Mouse (Mus musculus) effector memory CD4-positive, alpha-beta T cell, adult 7 months (primary cell): Measurements from ENCODE around the gene Glipr1. TPM values are rescaled to one million over a fixed set of nuclear protein-coding genes. Genes with fewer than 3 reads are reported as not detected.

Experiments used
- polyA plus RNA-seq: library from polyadenylated mRNA; unstranded; fragments of 100-300 nt; shearing (Covaris generic); gene quantifications from one replicate; pipeline ENCODE4 v1.2.1, GENCODE M21; 2017

The Glipr1 gene
- polyA plus RNA-seq = 58.6 TPM

DNA sequence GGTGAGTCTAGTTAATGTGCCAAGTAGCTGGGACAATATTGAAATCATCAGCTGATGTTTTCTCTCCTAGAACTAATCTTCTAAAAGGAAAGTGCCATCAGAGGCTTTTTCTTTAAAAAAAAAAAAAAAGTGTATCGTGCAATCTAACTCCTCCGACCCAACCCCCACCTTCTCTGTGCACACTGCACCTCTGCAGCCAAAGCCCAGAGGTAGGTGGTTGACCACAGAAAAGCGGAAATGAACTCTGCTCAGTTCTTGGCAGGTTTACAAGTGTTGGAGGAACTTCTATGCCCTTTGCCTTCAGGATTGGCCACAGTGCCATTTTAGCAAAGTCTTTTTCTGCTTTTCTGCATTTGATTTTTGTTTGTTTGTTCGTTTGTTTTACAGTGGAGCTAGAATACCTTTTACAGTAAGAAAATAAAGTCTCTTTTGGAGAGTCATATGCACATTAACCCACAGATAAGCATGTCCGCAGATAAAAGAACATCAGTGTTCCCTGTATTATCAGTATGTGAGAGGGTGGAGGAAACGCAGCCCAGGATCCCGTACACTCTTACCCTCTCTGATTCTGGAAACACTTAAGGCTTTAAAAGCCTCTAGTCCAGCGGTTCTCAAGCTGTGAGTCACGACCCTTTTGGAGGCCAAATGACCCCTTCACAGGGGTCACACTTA lies at the start of gene Glipr1:
Gene Glipr1, minus strand, starts transcription at position 88 of the 672 bp plus-strand sequence.

DNA sequence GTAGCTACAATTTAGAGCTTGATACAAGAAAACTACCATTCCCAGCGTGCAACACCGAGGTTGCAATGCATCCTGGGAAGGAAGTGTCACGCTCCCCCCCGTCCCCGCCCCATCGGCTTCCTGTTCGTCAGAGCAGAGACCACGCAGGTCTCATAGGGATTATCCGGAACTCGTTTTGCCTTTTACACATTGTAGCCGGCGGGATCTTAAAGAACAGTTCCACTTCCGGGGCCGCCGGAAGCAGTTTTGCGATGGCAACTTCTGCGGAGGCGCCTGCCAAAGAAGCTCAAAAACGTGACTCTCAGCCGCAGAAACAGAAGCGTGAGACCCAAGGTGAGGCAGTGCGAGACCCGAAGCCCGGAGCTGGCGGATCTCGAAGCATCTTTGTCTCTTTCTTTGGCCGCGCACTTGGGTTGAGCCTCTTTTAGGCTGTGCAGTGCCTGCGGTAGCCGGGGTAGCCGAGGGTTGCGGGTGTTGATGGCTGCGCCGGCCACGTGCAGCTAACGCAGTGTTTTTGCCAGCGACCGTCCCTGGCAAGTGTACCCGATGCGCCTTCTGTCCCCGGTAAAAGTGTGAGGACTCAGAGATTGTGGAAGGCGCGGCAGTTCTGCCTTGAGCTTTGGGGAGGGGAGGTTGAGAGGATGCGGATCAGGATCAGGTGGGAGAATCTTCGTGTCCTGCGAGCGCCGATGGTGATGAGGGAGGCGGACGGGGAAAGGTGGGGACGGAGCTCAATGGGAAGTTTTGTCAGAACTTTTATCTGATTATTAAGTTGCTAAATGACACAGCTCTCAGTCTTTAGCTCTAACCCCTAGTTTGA lies 29.7 kb downstream of the Glipr1 start, which contains the start of gene Krr1:
Gene Krr1, plus strand, starts transcription at position 123 of the 820 bp plus-strand sequence.

Other genes starting within 250 kb of the Glipr1 start
- gene Krr1, start 30.0 kb downstream of the Glipr1 start, polyA plus RNA-seq = 32.4 TPM
- gene Glipr1l1, start 57.6 kb upstream of the Glipr1 start, polyA plus RNA-seq = not detected
- not detected for gene Glipr1l2, start 80.7 kb upstream of the Glipr1 start, polyA plus RNA-seq
- not detected for gene Glipr1l3, start 157.7 kb upstream of the Glipr1 start, polyA plus RNA-seq
- not detected for gene Caps2, start 161.0 kb upstream of the Glipr1 start, polyA plus RNA-seq